In genomic region chr8:121583653-121584052, GRCm38 (mm10) we compare ENCODE assay signal across 23 mouse cellular contexts. TPM values are rescaled to one million over a fixed set of nuclear protein-coding genes. Genes with fewer than 3 reads are reported as not detected.
DNase-seq lines count a peak whose midpoint lies in the region; ATAC-seq lines count a peak whose summit lies in the region.
"Had no signal": no experiment of that assay in that cellular context is flagged by ENCODE, and none has a peak within 500 bp of the region (broad histone marks: within the 10 kb centered on the region; RNA-seq: fewer than 3 reads in every experiment).

No protein-coding gene starts in this region.

- DNase-seq in gastrocnemius, postnatal 25 days = peak; percentile 59
- no peak for DNase-seq in gastrocnemius, postnatal 4 days (ENCODE audit: low spot score in 2 of 2)
- peak; percentile 43 to 59 for DNase-seq in left cerebral cortex, adult 18-20 months (ENCODE audit: low spot score in 2 of 2)
- no peak for DNase-seq in left cerebral cortex, adult 9 months (ENCODE audit: low spot score in 2 of 2)
- peak; percentile 82 for DNase-seq in MN1 (ENCODE audit: low spot score)
- peak; percentile 47 to 55 for DNase-seq in gastrocnemius, postnatal 36 days
- DNase-seq: adrenal gland, postnatal 10 days; cerebellum, adult 2 months; kidney, adult 9 months had no signal

- ATAC-seq in activated CD4-positive, CD25-positive, alpha-beta regulatory T cell, adult 4 months = no peak
- ATAC-seq: forebrain, embryonic 16.5 days had no signal

- intact Hi-C loops in gastrocnemius, postnatal 36 days (cut with DNase I) = loop anchor here (2.0 kb wide), 1 partner anchor 37 kb away; no protein-coding TSS in a partner anchor

RNA-seq across cellular contexts. Expression of gene Fbxo31, which starts 5.0 kb away (rescaled TPM):
- total RNA-seq in gastrocnemius, postnatal 25 days (2021) = 100 to 1,000 TPM in 1 of 2 experiments, 10 to 100 TPM in 1; 89.8 to 109 TPM
- 10 to 100 TPM; 52.8 to 68.4 TPM for total RNA-seq in gastrocnemius, postnatal 4 days (2021)
- 100 to 1,000 TPM; 104 to 105 TPM for total RNA-seq in left cerebral cortex, adult 18-20 months (2021)
- total RNA-seq in gastrocnemius, postnatal 36 days (2021) = 100 to 1,000 TPM; 100 to 124 TPM
- polyA plus RNA-seq in activated CD4-positive, CD25-positive, alpha-beta regulatory T cell, adult 4 months (2017; shearing (Covaris generic)) = 1 to 10 TPM; 2.2 to 2.4 TPM

RNA-seq across cellular contexts. Expression of gene Map1lc3b, which starts 6.5 kb away (rescaled TPM):
- total RNA-seq in gastrocnemius, postnatal 25 days (2021) = 100 to 1,000 TPM; 124 to 134 TPM
- 100 to 1,000 TPM; 104 to 105 TPM for total RNA-seq in gastrocnemius, postnatal 4 days (2021)
- total RNA-seq in left cerebral cortex, adult 18-20 months (2021) = 100 to 1,000 TPM; 187 to 190 TPM
- 100 to 1,000 TPM; 133 to 158 TPM for total RNA-seq in gastrocnemius, postnatal 36 days (2021)
- 100 to 1,000 TPM; 456 to 496 TPM for polyA plus RNA-seq in activated CD4-positive, CD25-positive, alpha-beta regulatory T cell, adult 4 months (2017; shearing (Covaris generic))

RNA-seq across cellular contexts. Expression of gene 1700018B08Rik, which starts 39.5 kb away (rescaled TPM):
- total RNA-seq in gastrocnemius, postnatal 25 days (2021) = not detected
- total RNA-seq in gastrocnemius, postnatal 4 days (2021) = not detected
- not detected for total RNA-seq in left cerebral cortex, adult 18-20 months (2021)
- total RNA-seq in gastrocnemius, postnatal 36 days (2021) = not detected
- polyA plus RNA-seq in activated CD4-positive, CD25-positive, alpha-beta regulatory T cell, adult 4 months (2017; shearing (Covaris generic)) = not detected
- total RNA-seq: adrenal gland, postnatal 10 days; left cerebral cortex, adult 2 months had no signal
- polyA plus RNA-seq: cerebellum, adult 2 months; embryonic facial prominence, embryonic 12.5 days; forebrain, embryonic 16.5 days; heart, embryonic 15.5 days; hindbrain, embryonic 11.5 days; intestine, embryonic 14.5 days; large intestine, adult 2 months; limb, embryonic 11.5 days; liver, embryonic 15.5 days; macrophage; midbrain, embryonic 12.5 days; neural tube, embryonic 14.5 days; small intestine, adult 2 months had no signal

Comparison
In these comparisons a context has a peak if more than half of its experiments do, and no peak if none do; other contexts are left out.
1. DNase-seq: peak in gastrocnemius, postnatal 25 days (single experiment), left cerebral cortex, adult 18-20 months (2 of 2), MN1 (single experiment) and gastrocnemius, postnatal 36 days (2 of 2); none in gastrocnemius, postnatal 4 days (0 of 2) and left cerebral cortex, adult 9 months (0 of 2).